Mouse (Mus musculus) embryonic fibroblast, embryonic 13.5 days (primary cell): ENCODE measurements around the gene Prdm16. TPM values are rescaled to one million over a fixed set of nuclear protein-coding genes. Genes with fewer than 3 reads are reported as not detected.

Source experiments
- H3K27ac ChIP-seq: 2 replicates; pipeline ENCODE4 v1.5.1; 2012; ENCODE audit warnings: low read length, control low read depth, inconsistent platforms; ENCODE audit not compliant: insufficient read depth
- H3K4me1 ChIP-seq: 2 replicates; pipeline ENCODE4 v1.6.1; 2011; ENCODE audit warnings: low read length; ENCODE audit not compliant: control insufficient read depth, insufficient read depth
- H3K4me3 ChIP-seq: 2 replicates; pipeline ENCODE4 v1.5.1; 2011; ENCODE audit warnings: mild to moderate bottlenecking, control low read depth, low read length; ENCODE audit not compliant: insufficient read depth
- CTCF ChIP-seq: IDR thresholded peaks from 2 replicates; pipeline ENCODE4 v1.5.1; 2011; ENCODE audit warnings: mild to moderate bottlenecking, control low read depth, low read length, moderate library complexity, borderline replicate concordance; ENCODE audit not compliant: insufficient read depth
- POLR2A ChIP-seq: IDR thresholded peaks from 2 replicates; pipeline ENCODE4 v1.6.1; 2011; ENCODE audit warnings: low read depth, mild to moderate bottlenecking, control low read depth, low read length, moderate library complexity
- polyA plus RNA-seq: library from polyadenylated mRNA; stranded (reverse); fragments of >200 nt; gene quantifications from 2 replicates; pipeline ENCODE4 v1.2.4, GENCODE M21; 2011; ENCODE audit warnings: low read depth; ENCODE audit not compliant: missing spikeins, insufficient read length

Gene Prdm16
- polyA plus RNA-seq, 1 experiment: 3.1 TPM

DNA sequence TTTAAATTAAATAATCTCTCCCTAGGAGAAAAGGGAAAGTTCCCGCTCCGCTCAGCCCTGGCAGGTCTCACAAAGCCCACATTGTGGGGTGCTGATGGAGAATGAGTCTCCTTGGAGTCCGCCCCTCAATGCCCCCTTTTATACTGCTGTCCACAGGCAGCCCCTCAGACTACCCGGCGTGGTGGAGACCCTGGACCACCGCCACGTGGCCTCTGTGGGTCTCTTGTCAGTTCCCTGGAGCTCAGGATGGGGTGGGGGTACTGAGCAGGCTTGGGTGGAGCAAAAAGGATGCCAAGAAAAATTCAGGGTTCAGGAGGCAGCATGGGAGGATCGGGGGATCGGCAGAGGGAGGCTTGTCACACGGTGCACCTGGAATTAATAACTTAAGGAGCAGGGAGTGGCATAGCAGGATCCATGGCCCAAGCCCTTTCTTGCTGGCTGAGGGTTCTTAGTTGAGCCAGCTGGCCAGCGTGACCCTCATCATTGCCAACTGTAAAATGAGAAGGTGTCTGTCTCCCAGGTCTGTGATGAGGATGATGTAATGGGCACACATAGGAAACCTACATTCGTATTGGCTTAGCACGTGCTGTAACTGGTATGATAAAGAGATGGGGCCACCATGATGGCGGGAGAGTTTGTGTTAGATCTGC, 239.9 kb downstream of the Prdm16 start:
- Histone ChIP-seq H3K27ac (no peak overlapping the region), H3K4me3 (no peak overlapping the region), H3K4me1 (no peaks in the 10 kb centered on the region)
- TF ChIP-seq CTCF (no peak), POLR2A (no peak)

- no peak overlapping the region for H3K27ac ChIP-seq
- no peaks in the 10 kb centered on the region for H3K4me1 ChIP-seq
- H3K4me3 ChIP-seq: no peak overlapping the region
- TF ChIP-seq POLR2A: no peak
- no peak for TF ChIP-seq CTCF
These were observed 242.4 kb downstream of the Prdm16 start for GRCm38 (mm10) chr4:154394123-154394722.

GRCm38 (mm10) chr4:154393196-154394122, 243.2 kb downstream of the Prdm16 start:
- TF ChIP-seq CTCF (no peak), POLR2A (no peak)
- no peak overlapping the region for H3K27ac ChIP-seq
- H3K4me1 ChIP-seq: no peaks in the 10 kb centered on the region
- no peak overlapping the region for H3K4me3 ChIP-seq

DNA sequence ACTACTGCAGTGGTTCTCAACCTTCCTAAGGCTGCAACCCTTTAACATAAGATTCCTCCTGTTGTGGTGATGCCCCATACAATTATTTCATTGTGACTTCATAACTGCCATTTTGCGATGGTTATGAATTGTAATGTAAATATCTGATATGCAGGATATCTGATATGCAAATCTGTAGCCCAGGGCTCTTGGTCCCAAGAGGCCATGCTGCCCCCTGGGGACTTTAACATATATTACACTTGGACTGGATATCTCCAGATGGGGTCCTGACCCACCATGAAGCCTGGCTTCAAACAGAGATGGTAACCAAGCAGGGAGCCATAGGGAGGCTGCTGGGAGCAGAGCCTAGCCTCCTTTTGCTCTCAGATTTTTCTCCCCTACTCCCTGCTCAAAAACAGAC, 244.0 kb downstream of the Prdm16 start:
- TF ChIP-seq CTCF (no peak), POLR2A (no peak)
- no peak overlapping the region for H3K27ac ChIP-seq
- H3K4me3 ChIP-seq: no peak overlapping the region
- H3K4me1 ChIP-seq: no peaks in the 10 kb centered on the region

GRCm38 (mm10) chr4:154390333-154391080, 246.2 kb downstream of the Prdm16 start:
- Histone ChIP-seq H3K27ac (no peak overlapping the region), H3K4me3 (no peak overlapping the region), H3K4me1 (no peaks in the 10 kb centered on the region; the same call in 1 of the 2 replicates)
- TF ChIP-seq POLR2A (no peak), CTCF (no peak)

- no peaks in the 10 kb centered on the region; the same call in 1 of the 2 replicates for H3K4me1 ChIP-seq
- no peak overlapping the region for H3K27ac ChIP-seq
- H3K4me3 ChIP-seq: no peak overlapping the region
- TF ChIP-seq POLR2A (no peak), CTCF (no peak)
These were observed 247.0 kb downstream of the Prdm16 start for GRCm38 (mm10) chr4:154389641-154390040.

GRCm38 (mm10) chr4:154386810-154387209, 249.9 kb downstream of the Prdm16 start:
- no peak overlapping the region for H3K4me3 ChIP-seq
- no peak overlapping the region for H3K27ac ChIP-seq
- no peaks in the 10 kb centered on the region; the same call in 1 of the 2 replicates for H3K4me1 ChIP-seq
- no peak for TF ChIP-seq POLR2A
- no peak for TF ChIP-seq CTCF

DNA sequence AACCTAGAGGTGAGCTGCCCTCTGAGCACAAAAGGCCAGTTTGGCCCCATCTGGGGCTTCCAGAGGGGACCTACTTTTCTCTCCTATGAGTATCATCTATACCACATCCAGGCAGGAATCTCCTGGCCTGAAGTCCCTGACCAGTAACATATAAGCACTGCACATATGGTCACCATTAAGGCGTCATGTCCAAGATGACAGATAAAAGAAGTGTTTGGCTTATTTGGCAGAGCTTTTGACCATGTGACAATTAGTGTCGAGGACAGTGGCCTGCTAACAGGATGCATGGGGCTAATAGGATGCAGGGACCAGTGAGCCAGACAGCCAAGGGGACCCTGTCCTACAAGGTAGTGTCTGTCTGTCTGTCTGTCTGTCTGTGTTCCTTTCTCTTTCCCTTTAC, 250.8 kb downstream of the Prdm16 start:
- H3K4me1 ChIP-seq: no peaks in the 10 kb centered on the region; the same call in 1 of the 2 replicates
- no peak for TF ChIP-seq CTCF
- no peak for TF ChIP-seq POLR2A
- no peak overlapping the region for H3K4me3 ChIP-seq
- H3K27ac ChIP-seq: no peak overlapping the region

DNA sequence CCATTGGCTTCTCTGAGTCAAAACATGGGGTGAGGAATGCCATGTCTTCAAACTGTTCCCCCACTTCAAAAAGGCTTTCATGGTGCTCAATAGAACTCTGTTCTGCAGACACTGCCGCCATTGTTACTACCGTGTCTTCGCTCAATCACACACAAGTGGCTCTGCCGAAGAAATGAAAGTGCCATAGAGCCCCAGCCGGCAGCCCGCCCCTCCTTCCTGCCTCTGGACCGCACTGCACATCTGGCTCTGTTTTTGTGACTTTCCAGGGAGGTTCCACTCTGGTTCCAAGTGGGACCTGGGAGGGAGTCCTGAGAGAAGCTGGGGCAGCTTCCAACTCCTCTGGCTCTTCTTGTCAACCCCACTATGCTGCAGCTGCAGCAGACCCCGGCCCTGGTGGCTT, 251.5 kb downstream of the Prdm16 start:
- Histone ChIP-seq H3K27ac (no peak overlapping the region), H3K4me3 (no peak overlapping the region), H3K4me1 (no peaks in the 10 kb centered on the region; the same call in 1 of the 2 replicates)
- no peak for TF ChIP-seq POLR2A
- no peak for TF ChIP-seq CTCF
